Comparison of ENCODE assay signal across 1 mouse cellular context in the genomic region with DNA sequence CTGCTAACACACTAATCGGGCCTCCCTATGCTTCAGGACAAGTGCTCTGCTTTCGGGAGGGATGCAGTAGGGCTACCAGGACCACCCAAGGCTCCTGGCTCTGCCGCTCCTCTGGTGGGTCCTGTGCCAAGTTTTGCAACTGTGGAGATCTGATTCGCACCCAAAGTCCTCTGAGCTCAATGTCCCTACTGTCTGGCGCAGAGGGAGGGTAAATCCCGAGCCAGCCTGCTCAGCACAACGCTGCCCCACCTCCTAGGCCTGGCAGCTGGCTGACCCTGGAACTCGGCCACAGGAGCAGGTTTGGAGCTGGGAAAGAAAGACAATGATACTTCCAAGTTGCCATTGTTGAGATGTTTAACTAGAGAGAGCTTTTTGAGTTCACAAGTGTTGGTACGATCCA.
TF ChIP-seq lines count a peak whose summit lies in the region.

No protein-coding gene starts in this region.

TF ChIP-seq in myocyte, 11 proteins besides CTCF, POLR2A, EP300 and RAD21 (continued from another document):
- TF ChIP-seq REST (IDR thresholded peaks at IDR 0.05; ENCODE audit: insufficient read depth, insufficient read length): no peak
- peak; percentile 5 to 63 (median 30) for TF ChIP-seq MYOG (IDR thresholded peaks at IDR 0.05; ENCODE audit: control insufficient read depth in 1 of 3, insufficient read depth in 1 of 3, insufficient read length in 2 of 3, low read depth in 2 of 3)
